Mouse (Mus musculus) ovary, postnatal 14 days (tissue): ENCODE data around the gene Clstn1.

Experiments
- DNase-seq: peaks from one replicate; pipeline ENCODE4 v3.0.0; 2022; ENCODE audit warnings: low spot score

The Clstn1 gene

GRCm38 (mm10) chr4:149567432-149568026, 18.7 kb upstream of the Clstn1 start:
- no peak for DNase-seq

- no peak for DNase-seq
Observed at GRCm38 (mm10) chr4:149568622-149569021, 17.6 kb upstream of the Clstn1 start.

GRCm38 (mm10) chr4:149569781-149570497, 16.3 kb upstream of the Clstn1 start:
- no peak for DNase-seq

GRCm38 (mm10) chr4:149570498-149570863, 15.8 kb upstream of the Clstn1 start:
- DNase-seq, result no peak

GRCm38 (mm10) chr4:149571209-149571608, 15.1 kb upstream of the Clstn1 start:
- DNase-seq, result no peak

- DNase-seq, result no peak
Observed at GRCm38 (mm10) chr4:149571651-149572149, 14.6 kb upstream of the Clstn1 start.

- no peak for DNase-seq
Observed at GRCm38 (mm10) chr4:149572446-149572845, 13.8 kb upstream of the Clstn1 start.

GRCm38 (mm10) chr4:149572851-149573250, 13.4 kb upstream of the Clstn1 start:
- no peak for DNase-seq

GRCm38 (mm10) chr4:149574391-149574821, 11.9 kb upstream of the Clstn1 start:
- DNase-seq, result no peak

- no peak for DNase-seq
Observed at GRCm38 (mm10) chr4:149576061-149576460, 10.2 kb upstream of the Clstn1 start.

GRCm38 (mm10) chr4:149576993-149577548, 9.2 kb upstream of the Clstn1 start:
- no peak for DNase-seq

- no peak for DNase-seq
Observed at GRCm38 (mm10) chr4:149578085-149578681, 8.1 kb upstream of the Clstn1 start.

- DNase-seq, result no peak
Observed at GRCm38 (mm10) chr4:149578831-149579230, 7.4 kb upstream of the Clstn1 start.

- DNase-seq, result no peak
Observed at GRCm38 (mm10) chr4:149585236-149585635, 1.0 kb upstream of the Clstn1 start.

- no peak for DNase-seq
Observed at GRCm38 (mm10) chr4:149586783-149587595, 721 bp downstream of the Clstn1 start.

- no peak for DNase-seq
Observed at GRCm38 (mm10) chr4:149587596-149588168, 1.4 kb downstream of the Clstn1 start.

- no peak for DNase-seq
Observed at GRCm38 (mm10) chr4:149590200-149590599, 3.9 kb downstream of the Clstn1 start.

- no peak for DNase-seq
Observed at GRCm38 (mm10) chr4:149591486-149591885, 5.2 kb downstream of the Clstn1 start.

- no peak for DNase-seq
Observed at GRCm38 (mm10) chr4:149594913-149595581, 8.8 kb downstream of the Clstn1 start.

- DNase-seq, result no peak
Observed at GRCm38 (mm10) chr4:149597641-149598208, 11.5 kb downstream of the Clstn1 start.

GRCm38 (mm10) chr4:149599549-149599948, 13.3 kb downstream of the Clstn1 start:
- no peak for DNase-seq
